Mouse (Mus musculus) WW6 (cell line): ENCODE results near the gene Slc22a7.

Experiments used
- DNase-seq: peaks from one replicate; pipeline ENCODE4 v3.0.0-alpha.2; 2013; ENCODE audit warnings: low read depth, low spot score

Gene Slc22a7

GRCm38 (mm10) chr17:46438298-46438873 lies at the start of gene Slc22a7:
Slc22a7 (minus strand) TSS chr17:46438457.
- DNase-seq = no peak

- no peak for DNase-seq
These were observed 49.2 kb upstream of the Slc22a7 start, which contains the start of gene Ttbk1 for GRCm38 (mm10) chr17:46487431-46487830. Ttbk1 (minus strand) TSS chr17:46487675.

- no peak for DNase-seq
These were observed 48.7 kb upstream of the Slc22a7 start for GRCm38 (mm10) chr17:46486995-46487394.

GRCm38 (mm10) chr17:46484461-46484875 lies 46.2 kb upstream of the Slc22a7 start:
- DNase-seq = no peak

- no peak for DNase-seq
These were observed 45.8 kb upstream of the Slc22a7 start for GRCm38 (mm10) chr17:46484021-46484431.

- DNase-seq = peak; percentile 45
These were observed 45.3 kb upstream of the Slc22a7 start for GRCm38 (mm10) chr17:46483561-46484001.

GRCm38 (mm10) chr17:46477286-46477685 lies 39.0 kb upstream of the Slc22a7 start:
- DNase-seq = no peak

- no peak for DNase-seq
These were observed 38.3 kb upstream of the Slc22a7 start for GRCm38 (mm10) chr17:46476601-46477000.

GRCm38 (mm10) chr17:46467830-46468229 lies 29.6 kb upstream of the Slc22a7 start:
- no peak for DNase-seq

GRCm38 (mm10) chr17:46462226-46462625 lies 24.0 kb upstream of the Slc22a7 start:
- DNase-seq = no peak

GRCm38 (mm10) chr17:46461347-46461746 lies 23.1 kb upstream of the Slc22a7 start:
- DNase-seq = no peak

- no peak for DNase-seq
These were observed 22.4 kb upstream of the Slc22a7 start for GRCm38 (mm10) chr17:46460673-46461072.

GRCm38 (mm10) chr17:46458439-46458838 lies 20.2 kb upstream of the Slc22a7 start:
- no peak for DNase-seq

GRCm38 (mm10) chr17:46457791-46458190 lies 19.5 kb upstream of the Slc22a7 start:
- DNase-seq = peak; percentile 50

GRCm38 (mm10) chr17:46455110-46455691 lies 16.9 kb upstream of the Slc22a7 start:
- no peak for DNase-seq

GRCm38 (mm10) chr17:46454539-46454938 lies 16.3 kb upstream of the Slc22a7 start:
- DNase-seq = no peak

GRCm38 (mm10) chr17:46453970-46454411 lies 15.7 kb upstream of the Slc22a7 start:
- DNase-seq = no peak

- DNase-seq = no peak
These were observed 15.2 kb upstream of the Slc22a7 start for GRCm38 (mm10) chr17:46453302-46453948.

GRCm38 (mm10) chr17:46452683-46453082 lies 14.4 kb upstream of the Slc22a7 start:
- DNase-seq = no peak

- no peak for DNase-seq
These were observed 8.0 kb upstream of the Slc22a7 start for GRCm38 (mm10) chr17:46446264-46446663.

GRCm38 (mm10) chr17:46444839-46445579 lies 6.8 kb upstream of the Slc22a7 start:
- no peak for DNase-seq

- DNase-seq = no peak
These were observed 919 bp upstream of the Slc22a7 start for GRCm38 (mm10) chr17:46439176-46439575.
